Mouse (Mus musculus) intestine, embryonic 15.5 days (tissue): Measurements from ENCODE around the gene Uba52. TPM values are rescaled to one million over a fixed set of nuclear protein-coding genes. Genes with fewer than 3 reads are reported as not detected.

Source experiments
- polyA plus RNA-seq: library from polyadenylated mRNA; unstranded; fragments of >200 nt; fragmentation: Nextera tagmentation; extraction: Ambion mirVana; gene quantifications from 2 replicates; pipeline ENCODE4 v1.2.1, GENCODE M21; 2015

Uba52 gene
- polyA plus RNA-seq, 1 experiment from 2014 or later, result 992 TPM

Other genes with a start within 250 kb of the Uba52 start
- gene Homer3, start 228.0 kb downstream of the Uba52 start, polyA plus RNA-seq, result 27.7 and 31.5 TPM in 2 replicates
- 45.8 and 52.7 TPM in 2 replicates for gene Ddx49, start 208.3 kb downstream of the Uba52 start, polyA plus RNA-seq
- gene Cope, start 208.3 kb downstream of the Uba52 start, polyA plus RNA-seq, result 331 and 429 TPM in 2 replicates
- gene Cers1, start 195.0 kb downstream of the Uba52 start, polyA plus RNA-seq, result 3.6 TPM in 2 replicates
- gene Gdf1, start 181.0 kb downstream of the Uba52 start, polyA plus RNA-seq, result 0.38 and 1.4 TPM in 2 replicates
- gene Upf1, start 157.5 kb downstream of the Uba52 start, polyA plus RNA-seq, result 14.6 and 15.7 TPM in 2 replicates
- 0.39 and 0.82 TPM in 2 replicates for gene Comp, start 137.2 kb downstream of the Uba52 start, polyA plus RNA-seq
- gene Crtc1, start 71.2 kb downstream of the Uba52 start, polyA plus RNA-seq, result 14.8 and 15.0 TPM in 2 replicates
- 18.7 and 20.8 TPM in 2 replicates for gene Klhl26, start 33.8 kb downstream of the Uba52 start, polyA plus RNA-seq
- gene Tmem59l, start 23.4 kb downstream of the Uba52 start, polyA plus RNA-seq, result 3.2 and 4.2 TPM in 2 replicates
- gene Crlf1, start 17.6 kb downstream of the Uba52 start, polyA plus RNA-seq, result 0.95 and 1.2 TPM in 2 replicates
- gene Rex1bd, start 4.0 kb downstream of the Uba52 start, polyA plus RNA-seq, result 121 and 132 TPM in 2 replicates
- gene Fkbp8, start 16.9 kb upstream of the Uba52 start, polyA plus RNA-seq, result 277 and 331 TPM in 2 replicates
- 60.5 and 65.8 TPM in 2 replicates for gene Kxd1, start 17.2 kb upstream of the Uba52 start, polyA plus RNA-seq
- gene Ell, start 28.7 kb upstream of the Uba52 start, polyA plus RNA-seq, result 15.9 TPM in 2 replicates
- gene Isyna1, start 83.6 kb upstream of the Uba52 start, polyA plus RNA-seq, result 123 and 130 TPM in 2 replicates
- gene Ssbp4, start 98.1 kb upstream of the Uba52 start, polyA plus RNA-seq, result 86.9 and 91.7 TPM in 2 replicates
- gene Lrrc25, start 105.4 kb upstream of the Uba52 start, polyA plus RNA-seq, result 2.4 and 2.5 TPM in 2 replicates
- 2.3 and 2.9 TPM in 2 replicates for gene Gdf15, start 121.7 kb upstream of the Uba52 start, polyA plus RNA-seq
- 58.0 and 74.2 TPM in 2 replicates for gene Pgpep1, start 149.6 kb upstream of the Uba52 start, polyA plus RNA-seq
- 286 and 323 TPM in 2 replicates for gene Lsm4, start 162.4 kb upstream of the Uba52 start, polyA plus RNA-seq
- gene Jund, start 188.1 kb upstream of the Uba52 start, polyA plus RNA-seq, result 83.7 and 88.8 TPM in 2 replicates
- not detected in 2 replicates for gene Iqcn, start 192.7 kb upstream of the Uba52 start, polyA plus RNA-seq
- 2.1 and 2.5 TPM in 2 replicates for gene Gm3336, start 207.7 kb upstream of the Uba52 start, polyA plus RNA-seq
- gene Pde4c, start 212.9 kb upstream of the Uba52 start, polyA plus RNA-seq, result 0.21 and 0.53 TPM in 2 replicates
- 24.0 and 26.0 TPM in 2 replicates for gene Rab3a, start 243.9 kb upstream of the Uba52 start, polyA plus RNA-seq